Mouse (Mus musculus): ENCODE measurements at regions not wholly inside any gene's neighbourhood (a gene's known extent, or its start where the extent isn't known, plus 50 kb on each side); places are given as distances from the start of the nearest gene placed in this dataset.

- no peak overlapping the region for H3K4me2 ChIP-seq (ENCODE audit: low read depth, low read length)
- no peak for ATAC-seq (ENCODE audit: insufficient read depth, low FRiP score)
- WGBS = 56% methylated on average over 4 of the region's 4 CpGs
- H3K9ac ChIP-seq (ENCODE audit: low read length) = no peak overlapping the region
- no peaks in the 10 kb centered on the region for H3K27me3 ChIP-seq (ENCODE audit: control insufficient read depth, insufficient read depth, low read length)
- no peak overlapping the region for H3K27ac ChIP-seq (ENCODE audit: low read length)
- no peak overlapping the region for H3K4me3 ChIP-seq (replicated peaks; ENCODE audit: low read length)
- no peaks in the 10 kb centered on the region for H3K9me3 ChIP-seq (replicated peaks; ENCODE audit: control insufficient read depth, low read length)
- no peaks in the 10 kb centered on the region for H3K36me3 ChIP-seq (ENCODE audit: control insufficient read depth, insufficient read depth, low read length)
- no peaks in the 10 kb centered on the region for H3K4me1 ChIP-seq (ENCODE audit: control insufficient read depth, insufficient read depth, low read length)
These were observed 122.9 kb upstream of the Fat1 start for GRCm38 (mm10) chr8:44812360-44812759.

- 49% methylated on average over 13 of the region's 13 CpGs for WGBS
- Histone ChIP-seq H3K4me2 (ENCODE audit: low read depth, low read length) (no peak overlapping the region), H3K4me3 (replicated peaks; ENCODE audit: low read length) (no peak overlapping the region), H3K9me3 (replicated peaks; ENCODE audit: control insufficient read depth, low read length) (peaks cover 3% of the 10 kb centered on the region; the same call in 1 of the 2 replicates), H3K27me3 (ENCODE audit: control insufficient read depth, insufficient read depth, low read length) (no peaks in the 10 kb centered on the region), H3K9ac (ENCODE audit: low read length) (no peak overlapping the region), H3K27ac (ENCODE audit: low read length) (no peak overlapping the region), H3K4me1 (ENCODE audit: control insufficient read depth, insufficient read depth, low read length) (no peaks in the 10 kb centered on the region), H3K36me3 (ENCODE audit: control insufficient read depth, insufficient read depth, low read length) (no peaks in the 10 kb centered on the region)
- peak; percentile 87; the same call in 1 of the 2 replicates for ATAC-seq (ENCODE audit: insufficient read depth, low FRiP score)
These were observed 117.6 kb upstream of the Fat1 start for GRCm38 (mm10) chr8:44817532-44818157.

DNA sequence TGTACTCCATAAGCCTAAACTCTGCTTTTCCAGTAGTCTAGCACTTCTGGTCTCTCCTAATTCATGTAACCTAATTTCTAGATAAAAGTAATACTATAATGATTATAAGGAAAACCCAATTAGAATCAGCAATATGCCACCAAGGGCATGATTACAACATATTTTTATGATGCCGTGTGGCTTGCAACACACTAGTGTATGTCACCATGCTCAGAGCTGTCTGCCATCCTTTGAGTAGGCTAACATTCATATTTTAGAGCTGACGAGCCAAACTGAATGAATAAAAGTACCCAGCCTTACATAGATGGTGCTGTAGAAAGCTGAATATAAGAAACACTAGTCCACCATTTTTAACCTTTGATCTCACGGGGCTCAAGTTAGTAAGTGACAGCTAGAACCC, 116.0 kb upstream of the Fat1 start:
- no peak for ATAC-seq (ENCODE audit: insufficient read depth, low FRiP score)
- WGBS = 89% methylated on average over 3 of the region's 3 CpGs

DNA sequence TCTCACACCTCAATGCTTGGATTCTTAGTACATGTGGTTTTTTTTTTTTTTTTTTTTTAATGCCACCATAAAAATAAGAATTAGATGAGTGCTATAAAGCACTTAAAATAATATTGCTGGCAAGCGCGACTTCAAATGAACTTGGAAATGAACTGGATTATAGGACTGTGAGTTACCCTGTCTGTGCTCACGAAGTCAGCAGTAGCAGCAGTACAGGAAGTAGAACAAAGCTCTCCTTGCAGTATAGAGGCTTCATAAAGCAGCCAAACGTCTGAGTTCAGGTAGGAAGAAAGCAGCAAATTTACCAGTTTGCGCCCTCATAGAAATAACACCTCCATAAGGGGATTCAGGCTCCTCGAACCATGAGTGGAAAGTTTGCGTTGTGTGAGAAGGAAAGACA, 115.6 kb upstream of the Fat1 start:
- H3K27ac ChIP-seq (ENCODE audit: low read length) = no peak overlapping the region
- peaks cover 8% of the 10 kb centered on the region for H3K9me3 ChIP-seq (replicated peaks; ENCODE audit: control insufficient read depth, low read length)
- H3K4me1 ChIP-seq (ENCODE audit: control insufficient read depth, insufficient read depth, low read length) = no peaks in the 10 kb centered on the region
- H3K4me3 ChIP-seq (replicated peaks; ENCODE audit: low read length) = no peak overlapping the region
- no peak overlapping the region for H3K4me2 ChIP-seq (ENCODE audit: low read depth, low read length)
- no peaks in the 10 kb centered on the region for H3K27me3 ChIP-seq (ENCODE audit: control insufficient read depth, insufficient read depth, low read length)
- no peaks in the 10 kb centered on the region for H3K36me3 ChIP-seq (ENCODE audit: control insufficient read depth, insufficient read depth, low read length)
- 88% methylated on average over 7 of the region's 7 CpGs for WGBS
- no peak overlapping the region for H3K9ac ChIP-seq (ENCODE audit: low read length)
- ATAC-seq (ENCODE audit: insufficient read depth, low FRiP score) = no peak

More for the DNA sequence above, 116.0 kb upstream of the Fat1 start:
- H3K27ac ChIP-seq (ENCODE audit: low read length) = no peak overlapping the region
- no peaks in the 10 kb centered on the region for H3K4me1 ChIP-seq (ENCODE audit: control insufficient read depth, insufficient read depth, low read length)
- H3K9ac ChIP-seq (ENCODE audit: low read length) = no peak overlapping the region
- H3K27me3 ChIP-seq (ENCODE audit: control insufficient read depth, insufficient read depth, low read length) = no peaks in the 10 kb centered on the region
- H3K4me2 ChIP-seq (ENCODE audit: low read depth, low read length) = no peak overlapping the region
- no peaks in the 10 kb centered on the region for H3K36me3 ChIP-seq (ENCODE audit: control insufficient read depth, insufficient read depth, low read length)
- H3K4me3 ChIP-seq (replicated peaks; ENCODE audit: low read length) = no peak overlapping the region
- peaks cover 8% of the 10 kb centered on the region for H3K9me3 ChIP-seq (replicated peaks; ENCODE audit: control insufficient read depth, low read length)

GRCm38 (mm10) chr8:44825183-44825757, 110.0 kb upstream of the Fat1 start:
- no peak overlapping the region for H3K4me2 ChIP-seq (ENCODE audit: low read depth, low read length)
- no peaks in the 10 kb centered on the region for H3K27me3 ChIP-seq (ENCODE audit: control insufficient read depth, insufficient read depth, low read length)
- 66% methylated on average over 6 of the region's 6 CpGs for WGBS
- no peak for ATAC-seq (ENCODE audit: insufficient read depth, low FRiP score)
- no peak overlapping the region for H3K4me3 ChIP-seq (replicated peaks; ENCODE audit: low read length)
- H3K9me3 ChIP-seq (replicated peaks; ENCODE audit: control insufficient read depth, low read length) = peaks cover 8% of the 10 kb centered on the region
- no peaks in the 10 kb centered on the region; the same call in 1 of the 2 replicates for H3K4me1 ChIP-seq (ENCODE audit: control insufficient read depth, insufficient read depth, low read length)
- no peak overlapping the region for H3K9ac ChIP-seq (ENCODE audit: low read length)
- H3K36me3 ChIP-seq (ENCODE audit: control insufficient read depth, insufficient read depth, low read length) = no peaks in the 10 kb centered on the region
- H3K27ac ChIP-seq (ENCODE audit: low read length) = no peak overlapping the region

GRCm38 (mm10) chr8:44826936-44827335, 108.3 kb upstream of the Fat1 start:
- peak overlapping the region; percentile 42; the same call in 1 of the 2 replicates for H3K27ac ChIP-seq (ENCODE audit: low read length)
- H3K4me2 ChIP-seq (ENCODE audit: low read depth, low read length) = peak overlapping the region; percentile 43
- H3K4me3 ChIP-seq (replicated peaks; ENCODE audit: low read length) = no peak overlapping the region; the same call in 1 of the 2 replicates
- peaks cover 8% of the 10 kb centered on the region for H3K9me3 ChIP-seq (replicated peaks; ENCODE audit: control insufficient read depth, low read length)
- no peaks in the 10 kb centered on the region for H3K36me3 ChIP-seq (ENCODE audit: control insufficient read depth, insufficient read depth, low read length)
- 27% methylated on average over 13 of the region's 13 CpGs for WGBS
- ATAC-seq (ENCODE audit: insufficient read depth, low FRiP score) = peak; percentile 66; the same call in 1 of the 2 replicates
- no peak overlapping the region for H3K9ac ChIP-seq (ENCODE audit: low read length)
- H3K27me3 ChIP-seq (ENCODE audit: control insufficient read depth, insufficient read depth, low read length) = no peaks in the 10 kb centered on the region
- H3K4me1 ChIP-seq (ENCODE audit: control insufficient read depth, insufficient read depth, low read length) = no peaks in the 10 kb centered on the region; the same call in 1 of the 2 replicates

- H3K27me3 ChIP-seq (ENCODE audit: control insufficient read depth, insufficient read depth, low read length) = no peaks in the 10 kb centered on the region
- ATAC-seq (ENCODE audit: insufficient read depth, low FRiP score) = no peak
- H3K27ac ChIP-seq (ENCODE audit: low read length) = no peak overlapping the region
- H3K36me3 ChIP-seq (ENCODE audit: control insufficient read depth, insufficient read depth, low read length) = no peaks in the 10 kb centered on the region
- no peaks in the 10 kb centered on the region; the same call in 1 of the 2 replicates for H3K4me1 ChIP-seq (ENCODE audit: control insufficient read depth, insufficient read depth, low read length)
- H3K9ac ChIP-seq (ENCODE audit: low read length) = no peak overlapping the region
- no peak overlapping the region for H3K4me3 ChIP-seq (replicated peaks; ENCODE audit: low read length)
- peaks cover 3% of the 10 kb centered on the region for H3K9me3 ChIP-seq (replicated peaks; ENCODE audit: control insufficient read depth, low read length)
- 70% methylated on average over 3 of the region's 3 CpGs for WGBS
- H3K4me2 ChIP-seq (ENCODE audit: low read depth, low read length) = no peak overlapping the region
These were observed 107.2 kb upstream of the Fat1 start for GRCm38 (mm10) chr8:44828026-44828425.

- no peaks in the 10 kb centered on the region for H3K27me3 ChIP-seq (ENCODE audit: control insufficient read depth, insufficient read depth, low read length)
- 77% methylated on average over 8 of the region's 8 CpGs for WGBS
- no peaks in the 10 kb centered on the region for H3K9me3 ChIP-seq (replicated peaks; ENCODE audit: control insufficient read depth, low read length)
- no peak overlapping the region for H3K4me3 ChIP-seq (replicated peaks; ENCODE audit: low read length)
- no peaks in the 10 kb centered on the region for H3K4me1 ChIP-seq (ENCODE audit: control insufficient read depth, insufficient read depth, low read length)
- no peak overlapping the region for H3K9ac ChIP-seq (ENCODE audit: low read length)
- H3K36me3 ChIP-seq (ENCODE audit: control insufficient read depth, insufficient read depth, low read length) = no peaks in the 10 kb centered on the region
- no peak overlapping the region for H3K4me2 ChIP-seq (ENCODE audit: low read depth, low read length)
- no peak for ATAC-seq (ENCODE audit: insufficient read depth, low FRiP score)
- H3K27ac ChIP-seq (ENCODE audit: low read length) = no peak overlapping the region
These were observed 96.8 kb upstream of the Fat1 start for GRCm38 (mm10) chr8:44838431-44838830.

GRCm38 (mm10) chr8:44839504-44840209, 95.6 kb upstream of the Fat1 start:
- no peak overlapping the region for H3K4me3 ChIP-seq (replicated peaks; ENCODE audit: low read length)
- no peaks in the 10 kb centered on the region for H3K27me3 ChIP-seq (ENCODE audit: control insufficient read depth, insufficient read depth, low read length)
- H3K4me2 ChIP-seq (ENCODE audit: low read depth, low read length) = no peak overlapping the region
- H3K27ac ChIP-seq (ENCODE audit: low read length) = no peak overlapping the region
- WGBS = 56% methylated on average over 13 of the region's 13 CpGs
- no peak for ATAC-seq (ENCODE audit: insufficient read depth, low FRiP score)
- no peaks in the 10 kb centered on the region for H3K4me1 ChIP-seq (ENCODE audit: control insufficient read depth, insufficient read depth, low read length)
- no peak overlapping the region for H3K9ac ChIP-seq (ENCODE audit: low read length)
- no peaks in the 10 kb centered on the region for H3K9me3 ChIP-seq (replicated peaks; ENCODE audit: control insufficient read depth, low read length)
- no peaks in the 10 kb centered on the region for H3K36me3 ChIP-seq (ENCODE audit: control insufficient read depth, insufficient read depth, low read length)

Measured in stomach, embryonic 16.5 days (tissue).